Mouse (Mus musculus): ENCODE measurements around the gene Icosl. TPM values are rescaled to one million over a fixed set of nuclear protein-coding genes. Genes with fewer than 3 reads are reported as not detected.

The Icosl gene
- polyA plus RNA-seq, 1 experiment: 9.7 TPM

DNA sequence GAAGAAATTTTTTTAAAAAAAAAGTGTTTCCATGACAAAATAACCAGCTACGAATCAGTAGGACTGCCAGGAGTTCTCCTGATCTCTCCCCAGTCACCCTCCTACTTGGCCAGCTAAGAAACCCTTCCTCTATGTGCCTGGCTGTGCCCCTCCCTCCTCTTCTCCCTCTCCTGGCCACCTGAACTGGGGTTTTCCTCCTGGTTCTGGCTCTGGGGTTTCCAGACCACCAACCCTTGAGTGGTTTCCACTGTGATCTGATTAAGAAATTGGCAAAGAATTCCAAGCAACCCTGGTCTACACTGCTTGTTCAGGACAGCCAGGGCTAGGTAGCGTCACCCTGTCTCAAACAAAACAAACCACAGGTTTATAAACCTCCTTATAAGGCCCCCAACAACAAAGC lies 59.5 kb downstream of the Icosl start:
- H3K4me1 ChIP-seq (ENCODE audit: control insufficient read depth, insufficient read depth, insufficient read length, low read length): no peaks in the 10 kb centered on the region
- TF ChIP-seq POLR2A (IDR thresholded peaks at IDR 0.05; ENCODE audit: low read depth, low read length) (no peak), CTCF (IDR thresholded peaks at IDR 0.05; ENCODE audit: extremely low read depth, insufficient read length, insufficient replicate concordance, low read depth, low read length) (no peak)
- 91% methylated on average over 2 of the region's 2 CpGs for WGBS

GRCm38 (mm10) chr10:78129423-78129822 lies 60.3 kb downstream of the Icosl start:
- Histone ChIP-seq H3K27me3 (ENCODE audit: control insufficient read depth, insufficient read depth, low read length) (no peaks in the 10 kb centered on the region), H3K4me3 (ENCODE audit: low read depth, low read length) (no peak overlapping the region), H3K27ac (ENCODE audit: insufficient read depth, low read depth, low read length) (no peak overlapping the region), H3K36me3 (ENCODE audit: control insufficient read depth, insufficient read depth, low read length) (no peaks in the 10 kb centered on the region), H3K4me1 (ENCODE audit: control insufficient read depth, insufficient read depth, insufficient read length, low read length) (peaks cover 5% of the 10 kb centered on the region; the same call in 1 of the 2 replicates)
- no peak for TF ChIP-seq CTCF (IDR thresholded peaks at IDR 0.05; ENCODE audit: extremely low read depth, insufficient read length, insufficient replicate concordance, low read depth, low read length)
- TF ChIP-seq POLR2A (IDR thresholded peaks at IDR 0.05; ENCODE audit: low read depth, low read length): no peak
- 71% methylated on average over 11 of the region's 11 CpGs for WGBS

More for the DNA sequence above, 59.5 kb downstream of the Icosl start:
- no peak overlapping the region for H3K4me3 ChIP-seq (ENCODE audit: low read depth, low read length)
- no peaks in the 10 kb centered on the region for H3K27me3 ChIP-seq (ENCODE audit: control insufficient read depth, insufficient read depth, low read length)
- no peaks in the 10 kb centered on the region for H3K36me3 ChIP-seq (ENCODE audit: control insufficient read depth, insufficient read depth, low read length)
- H3K27ac ChIP-seq (ENCODE audit: insufficient read depth, low read depth, low read length): no peak overlapping the region

- no peak for TF ChIP-seq POLR2A (IDR thresholded peaks at IDR 0.05; ENCODE audit: low read depth, low read length)
- TF ChIP-seq CTCF (IDR thresholded peaks at IDR 0.05; ENCODE audit: extremely low read depth, insufficient read length, insufficient replicate concordance, low read depth, low read length): no peak
- H3K36me3 ChIP-seq (ENCODE audit: control insufficient read depth, insufficient read depth, low read length): no peaks in the 10 kb centered on the region
- H3K27me3 ChIP-seq (ENCODE audit: control insufficient read depth, insufficient read depth, low read length): no peaks in the 10 kb centered on the region
- WGBS: 77% methylated on average over 4 of the region's 4 CpGs
- no peak overlapping the region for H3K4me3 ChIP-seq (ENCODE audit: low read depth, low read length)
- H3K27ac ChIP-seq (ENCODE audit: insufficient read depth, low read depth, low read length): no peak overlapping the region
- peaks cover 11% of the 10 kb centered on the region for H3K4me1 ChIP-seq (ENCODE audit: control insufficient read depth, insufficient read depth, insufficient read length, low read length)
Measured at GRCm38 (mm10) chr10:78129998-78130397, 60.9 kb downstream of the Icosl start.

Other genes starting within 250 kb of the Icosl start
- gene Krtap10-4, start 242.2 kb upstream of the Icosl start, polyA plus RNA-seq (2012; rRNA removed): not detected in 2 replicates
- gene Krtap10-10, start 233.4 kb upstream of the Icosl start, polyA plus RNA-seq (2012; rRNA removed): 0.09 TPM in 1 of 2 replicates, not detected in the other
- not detected in 2 replicates for gene Gm36176, start 222.5 kb upstream of the Icosl start, polyA plus RNA-seq (2012; rRNA removed)
- gene Gm10318, start 216.4 kb upstream of the Icosl start, polyA plus RNA-seq (2012; rRNA removed): not detected in 2 replicates
- not detected in 2 replicates for gene Gm3285, start 207.3 kb upstream of the Icosl start, polyA plus RNA-seq (2012; rRNA removed)
- 4.0 and 5.3 TPM in 2 replicates for gene Lrrc3, start 166.8 kb upstream of the Icosl start, polyA plus RNA-seq (2012; rRNA removed)
- gene Trpm2, start 98.7 kb upstream of the Icosl start, polyA plus RNA-seq (2012; rRNA removed): 1.8 and 3.4 TPM in 2 replicates
- gene 1810043G02Rik, start 90.8 kb upstream of the Icosl start, polyA plus RNA-seq (2012; rRNA removed): 11.0 and 14.6 TPM in 2 replicates
- 31.2 and 39.0 TPM in 2 replicates for gene Pfkl, start 59.2 kb upstream of the Icosl start, polyA plus RNA-seq (2012; rRNA removed)
- 0.86 and 1.1 TPM in 2 replicates for gene Dnmt3l, start 27.4 kb upstream of the Icosl start, polyA plus RNA-seq (2012; rRNA removed)
- gene Aire, start 25.7 kb upstream of the Icosl start, polyA plus RNA-seq (2012; rRNA removed): 0.27 and 0.34 TPM in 2 replicates
- gene D10Jhu81e, start 100.5 kb downstream of the Icosl start, polyA plus RNA-seq (2012; rRNA removed): 56.4 and 63.8 TPM in 2 replicates
- gene Pwp2, start 115.8 kb downstream of the Icosl start, polyA plus RNA-seq (2012; rRNA removed): 3.1 and 4.7 TPM in 2 replicates
- 35.1 and 69.9 TPM in 2 replicates for gene Trappc10, start 175.3 kb downstream of the Icosl start, polyA plus RNA-seq (2012; rRNA removed)

Measured in small intestine, adult 2 months (tissue).